Mouse (Mus musculus) right cerebral cortex, adult 18-20 months (tissue): ENCODE results near the gene Tmem115.

Experiments
- DNase-seq: peaks from one replicate; pipeline ENCODE4 v3.0.0; 2022; ENCODE audit warnings: mixed read lengths

Gene Tmem115

GRCm38 (mm10) chr9:107533791-107534407, at the start of gene Tmem115:
Tmem115 (plus strand) TSS chr9:107533945.
- peak; percentile 98 for DNase-seq

GRCm38 (mm10) chr9:107484302-107484701, 49.4 kb upstream of the Tmem115 start:
- DNase-seq: peak; percentile 29

- DNase-seq: no peak
Observed at GRCm38 (mm10) chr9:107484766-107485165, 49.0 kb upstream of the Tmem115 start.

GRCm38 (mm10) chr9:107486086-107486485, 47.7 kb upstream of the Tmem115 start:
- DNase-seq: no peak

GRCm38 (mm10) chr9:107486507-107487225, 47.1 kb upstream of the Tmem115 start:
- no peak for DNase-seq

GRCm38 (mm10) chr9:107490146-107490545, 43.6 kb upstream of the Tmem115 start:
- DNase-seq: no peak

GRCm38 (mm10) chr9:107490625-107491024, 43.1 kb upstream of the Tmem115 start:
- DNase-seq: no peak

- DNase-seq: no peak
Observed at GRCm38 (mm10) chr9:107493511-107493910, 40.2 kb upstream of the Tmem115 start.

GRCm38 (mm10) chr9:107494238-107494637, 39.5 kb upstream of the Tmem115 start:
- DNase-seq: no peak

GRCm38 (mm10) chr9:107496359-107496758, 37.4 kb upstream of the Tmem115 start:
- DNase-seq: no peak

- DNase-seq: no peak
Observed at GRCm38 (mm10) chr9:107500708-107501286, 32.9 kb upstream of the Tmem115 start.

GRCm38 (mm10) chr9:107502131-107502846, 31.5 kb upstream of the Tmem115 start:
- DNase-seq: no peak

- no peak for DNase-seq
Observed at GRCm38 (mm10) chr9:107504662-107505537, 28.8 kb upstream of the Tmem115 start.

GRCm38 (mm10) chr9:107508266-107508665, 25.5 kb upstream of the Tmem115 start:
- DNase-seq: peak; percentile 73

- no peak for DNase-seq
Observed at GRCm38 (mm10) chr9:107510384-107511100, 23.2 kb upstream of the Tmem115 start.

- no peak for DNase-seq
Observed at GRCm38 (mm10) chr9:107511436-107511835, 22.3 kb upstream of the Tmem115 start.

- no peak for DNase-seq
Observed at GRCm38 (mm10) chr9:107512326-107512725, 21.4 kb upstream of the Tmem115 start.

GRCm38 (mm10) chr9:107514303-107514955, 19.3 kb upstream of the Tmem115 start:
- DNase-seq: peak; percentile 81

GRCm38 (mm10) chr9:107520331-107520730, 13.4 kb upstream of the Tmem115 start:
- DNase-seq: no peak

GRCm38 (mm10) chr9:107521190-107521589, 12.6 kb upstream of the Tmem115 start:
- DNase-seq: no peak
